Mouse (Mus musculus): ENCODE measurements at regions not wholly inside any gene's neighbourhood (a gene's known extent, or its start where the extent isn't known, plus 50 kb on each side); places are given as distances from the start of the nearest gene placed in this dataset.

DNA sequence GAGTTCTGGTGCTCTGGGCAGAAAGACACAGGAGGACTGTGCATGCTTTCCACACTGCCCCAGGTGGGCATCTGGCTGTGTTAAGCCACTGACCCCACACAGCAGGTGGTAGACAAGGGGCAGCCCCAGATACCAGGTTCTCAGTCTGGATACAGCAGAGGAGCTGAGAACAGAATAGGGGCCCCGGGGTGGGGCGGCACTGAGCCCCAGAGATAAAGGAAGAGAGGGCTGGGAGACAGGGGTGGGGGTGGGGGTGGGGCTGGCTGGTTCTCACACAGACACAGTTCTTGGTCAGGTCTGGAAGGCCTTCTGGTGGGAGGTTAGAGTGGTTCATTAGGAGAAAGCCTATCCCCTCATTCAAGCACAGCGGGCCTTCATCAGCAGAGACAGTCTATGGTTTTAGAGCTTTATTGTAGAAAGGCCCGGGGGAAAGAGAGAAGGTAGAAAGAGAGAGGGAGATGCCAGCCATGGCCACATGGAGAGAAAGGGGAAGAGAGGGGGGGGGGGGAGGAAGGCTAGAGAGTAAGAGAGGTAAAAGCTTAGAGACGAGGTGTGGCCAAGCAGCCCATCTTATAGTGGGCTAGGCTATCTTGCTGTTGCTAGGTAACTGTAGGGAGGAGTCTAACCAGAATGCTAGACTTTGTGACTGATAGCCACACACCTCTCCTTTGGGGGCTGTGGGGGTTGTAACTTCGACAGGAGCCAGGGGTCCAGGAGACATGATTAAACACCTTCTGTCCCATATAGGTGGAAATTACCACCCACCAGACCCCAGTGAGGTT, 1403.1 kb downstream of the Zfp704 start:
- TF ChIP-seq CTCF (IDR thresholded peaks at IDR 0.05; ENCODE audit: borderline replicate concordance, insufficient read depth, low read length) (no peak), POLR2A (IDR thresholded peaks at IDR 0.05; ENCODE audit: low read depth, low read length) (no peak)

Measured in embryonic fibroblast, embryonic 13.5 days (primary cell).